Mouse (Mus musculus) forebrain, embryonic 11.5 days (tissue): ENCODE data around the gene Gtpbp3. TPM values are rescaled to one million over a fixed set of nuclear protein-coding genes. Genes with fewer than 3 reads are reported as not detected.
A peak's percentile ranks its signal among the peaks of the same experiment; 100 is the strongest.
"Not testable (repeated sequence)": the region's sequence is repeated elsewhere in the genome, so short reads cannot be mapped to it uniquely, and the experiment has no call there.

Experiments used
- ATAC-seq: fragments of 200-750 bp; cut with Nextera tagmentation; replicated peaks from 2 replicates; pipeline ENCODE4 v1.8.0; 2017; ENCODE audit warnings: moderate TSS enrichment; ENCODE audit not compliant: low FRiP score
- DNase-seq: peaks from one replicate; pipeline ENCODE4 v3.0.0-alpha.2; 2017; ENCODE audit warnings: low spot score
- H3K27ac ChIP-seq: fragments of 300-500 bp; sonication (generic); 2 replicates; pipeline ENCODE4 v1.5.1; 2014; ENCODE audit warnings: low read depth, low read length
- H3K27me3 ChIP-seq: fragments of 300-500 bp; sonication (generic); 2 replicates; pipeline ENCODE4 v1.6.1; 2014; ENCODE audit warnings: mild to moderate bottlenecking, low read length, mixed read lengths; ENCODE audit not compliant: control insufficient read depth, insufficient read depth
- H3K36me3 ChIP-seq: fragments of 300-500 bp; sonication (generic); 2 replicates; pipeline ENCODE4 v1.6.1; 2014; ENCODE audit warnings: mild to moderate bottlenecking, low read length, moderate library complexity, mixed read lengths; ENCODE audit not compliant: control insufficient read depth, insufficient read depth
- H3K4me1 ChIP-seq: fragments of 300-500 bp; sonication (generic); replicated peaks from 2 replicates; pipeline ENCODE4 v1.6.1; 2014; ENCODE audit warnings: low read length, mixed read lengths; ENCODE audit not compliant: control insufficient read depth, insufficient read depth
- H3K4me2 ChIP-seq: fragments of 300-500 bp; sonication (generic); 2 replicates; pipeline ENCODE4 v1.6.1; 2014; ENCODE audit warnings: low read depth, mild to moderate bottlenecking, low read length, moderate library complexity, mixed read lengths; ENCODE audit not compliant: severe bottlenecking
- H3K4me3 ChIP-seq: fragments of 300-500 bp; sonication (generic); 2 replicates; pipeline ENCODE4 v1.5.1; 2014; ENCODE audit warnings: low read depth, low read length
- H3K9ac ChIP-seq: fragments of 300-500 bp; sonication (generic); 2 replicates; pipeline ENCODE4 v1.6.1; 2014; ENCODE audit warnings: low read length
- H3K9me3 ChIP-seq: fragments of 300-500 bp; sonication (generic); 2 replicates; pipeline ENCODE4 v1.6.1; 2016; ENCODE audit warnings: low read length, mixed read lengths; ENCODE audit not compliant: control insufficient read depth
- WGBS: fragments of 180-500 bp; shearing (Covaris S2); extraction: QIAGEN DNeasy Blood & Tissue Kit; methylation state at CpG from one replicate; pipeline ENCODE4 v1.1.7; 2014; 5-methylcytosine and 5-hydroxymethylcytosine counted together
- polyA plus RNA-seq: library from polyadenylated mRNA; unstranded; fragments of >200 nt; fragmentation: Nextera tagmentation; extraction: Ambion mirVana; gene quantifications from 2 replicates; pipeline ENCODE4 v1.2.1, GENCODE M21; 2014

The Gtpbp3 gene
- polyA plus RNA-seq, 1 experiment from 2014 or later = 10.8 TPM

DNA sequence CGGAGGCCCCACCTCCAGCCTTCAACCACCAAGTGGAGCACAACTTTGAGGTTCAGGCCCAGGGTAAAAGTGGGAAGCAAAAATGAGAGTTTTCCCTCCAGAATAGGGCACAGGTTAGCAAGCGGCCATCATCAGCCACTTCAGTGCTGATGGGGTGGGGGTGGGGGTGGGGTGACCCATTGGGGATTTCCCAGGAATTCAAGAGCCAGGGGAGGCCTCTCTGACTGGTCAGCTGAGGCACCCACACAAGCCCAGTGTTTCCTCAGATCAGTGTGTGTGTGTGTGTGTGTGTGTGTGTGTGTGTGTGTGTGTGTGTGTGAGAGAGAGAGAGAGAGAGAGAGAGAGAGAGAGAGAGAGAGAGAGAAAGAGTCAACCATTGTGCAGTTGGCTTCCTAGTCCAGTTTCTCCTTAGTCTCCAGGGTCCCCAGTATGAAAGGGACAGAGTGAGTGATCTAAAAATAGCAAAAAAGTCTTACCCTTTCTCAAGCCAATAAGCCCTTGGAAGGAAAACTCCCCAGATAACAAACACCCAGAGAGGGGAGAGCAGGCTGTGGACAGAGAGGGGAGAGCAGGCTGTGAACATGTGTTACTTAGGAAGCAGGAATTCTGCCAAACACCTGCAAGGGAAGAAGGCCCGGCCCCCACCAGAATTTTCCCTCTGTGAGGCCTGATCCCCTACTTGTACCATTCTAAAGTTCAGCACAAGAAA lies 39.4 kb downstream of the Gtpbp3 start:
- Histone ChIP-seq H3K4me1 (no peaks in the 10 kb centered on the region; the same call in 1 of the 2 replicates), H3K4me3 (no peak overlapping the region), H3K27me3 (peaks cover 24% of the 10 kb centered on the region), H3K4me2 (no peak overlapping the region), H3K27ac (no peak overlapping the region), H3K9ac (no peak overlapping the region), H3K9me3 (no peaks in the 10 kb centered on the region), H3K36me3 (no peaks in the 10 kb centered on the region)
- DNase-seq (no peak), ATAC-seq (no peak)
- WGBS = 61% methylated on average over 3 of the region's 3 CpGs

DNA sequence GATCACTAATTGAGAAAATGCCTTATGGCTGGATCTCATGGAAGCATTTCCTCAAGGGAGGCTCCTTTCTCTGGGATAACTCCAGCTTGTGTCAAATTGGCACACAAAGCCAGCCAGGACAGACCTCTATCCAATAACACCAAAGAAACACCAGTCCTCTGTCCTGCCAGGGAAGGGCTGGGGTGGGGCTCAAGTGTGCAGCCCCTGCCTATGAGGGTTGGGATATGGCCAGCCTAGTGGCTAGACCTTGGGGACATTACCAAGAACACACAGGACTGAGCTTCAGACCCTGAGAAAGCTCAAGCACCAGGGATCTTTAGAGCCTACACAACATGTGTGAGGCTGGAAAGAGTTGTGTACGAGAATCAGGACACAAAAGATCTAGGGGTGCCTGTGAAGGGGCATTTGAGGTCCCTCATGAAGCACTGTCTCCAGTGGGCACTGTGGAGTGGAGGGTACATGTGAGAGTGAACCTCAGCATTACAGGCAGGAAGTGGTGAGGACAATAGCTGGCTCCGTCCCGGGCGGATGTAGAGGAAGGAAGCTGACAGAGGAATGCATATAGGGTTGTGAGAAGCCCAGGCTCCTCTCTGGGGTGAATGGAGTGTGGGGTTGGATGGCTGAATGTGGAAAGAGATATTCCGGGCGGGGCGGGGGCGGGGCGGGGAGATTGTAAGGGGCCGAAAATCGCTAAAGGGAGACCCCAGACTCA lies 40.6 kb downstream of the Gtpbp3 start:
- WGBS = 87% methylated on average over 11 of the region's 11 CpGs
- peaks cover 22% of the 10 kb centered on the region for H3K27me3 ChIP-seq
- no peaks in the 10 kb centered on the region for H3K9me3 ChIP-seq
- ATAC-seq = no peak
- no peak for DNase-seq
- no peak overlapping the region for H3K9ac ChIP-seq
- no peak overlapping the region for H3K4me2 ChIP-seq
- H3K36me3 ChIP-seq = no peaks in the 10 kb centered on the region
- H3K27ac ChIP-seq = no peak overlapping the region
- no peaks in the 10 kb centered on the region; the same call in 1 of the 2 replicates for H3K4me1 ChIP-seq
- no peak overlapping the region for H3K4me3 ChIP-seq

DNA sequence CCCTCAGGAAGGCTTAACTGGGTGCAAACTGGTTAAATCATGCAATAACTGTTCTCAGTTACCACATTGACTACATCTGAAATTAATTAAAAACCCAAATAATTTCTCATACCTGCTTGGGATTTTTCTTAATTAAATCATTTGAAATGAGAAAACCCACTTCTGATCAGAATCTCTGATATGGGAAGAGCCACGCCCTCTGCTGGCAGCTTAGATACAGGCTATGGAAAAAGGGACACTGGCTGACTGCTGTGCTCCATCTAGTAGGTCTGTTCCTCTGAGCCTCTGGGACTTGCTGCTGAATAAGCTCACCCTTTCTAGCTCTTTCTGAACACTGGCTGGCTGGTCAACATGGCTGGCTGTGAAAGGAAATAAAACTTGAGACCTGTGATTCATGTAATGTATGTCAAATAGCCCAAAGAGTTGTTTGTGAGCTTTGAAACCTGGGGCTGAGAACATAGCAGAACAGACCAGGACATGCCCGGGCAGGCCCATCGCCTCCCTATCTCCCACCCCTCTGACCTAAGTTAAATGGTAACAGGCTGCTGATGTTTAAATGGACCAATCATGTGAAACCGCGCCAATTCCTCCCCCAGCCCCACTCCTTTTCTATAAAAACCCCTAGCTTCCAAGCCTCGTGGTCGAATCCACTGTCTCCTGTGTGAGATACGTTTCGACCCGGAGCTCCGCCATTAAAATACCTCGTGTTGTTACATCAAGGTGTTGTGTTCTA lies 43.0 kb downstream of the Gtpbp3 start:
- not testable (repeated sequence) for H3K27ac ChIP-seq, ATAC-seq, H3K36me3 ChIP-seq, H3K27me3 ChIP-seq, H3K9me3 ChIP-seq, H3K9ac ChIP-seq, H3K4me2 ChIP-seq, H3K4me3 ChIP-seq, H3K4me1 ChIP-seq, DNase-seq
- 73% methylated on average over 5 of the region's 12 CpGs for WGBS

DNA sequence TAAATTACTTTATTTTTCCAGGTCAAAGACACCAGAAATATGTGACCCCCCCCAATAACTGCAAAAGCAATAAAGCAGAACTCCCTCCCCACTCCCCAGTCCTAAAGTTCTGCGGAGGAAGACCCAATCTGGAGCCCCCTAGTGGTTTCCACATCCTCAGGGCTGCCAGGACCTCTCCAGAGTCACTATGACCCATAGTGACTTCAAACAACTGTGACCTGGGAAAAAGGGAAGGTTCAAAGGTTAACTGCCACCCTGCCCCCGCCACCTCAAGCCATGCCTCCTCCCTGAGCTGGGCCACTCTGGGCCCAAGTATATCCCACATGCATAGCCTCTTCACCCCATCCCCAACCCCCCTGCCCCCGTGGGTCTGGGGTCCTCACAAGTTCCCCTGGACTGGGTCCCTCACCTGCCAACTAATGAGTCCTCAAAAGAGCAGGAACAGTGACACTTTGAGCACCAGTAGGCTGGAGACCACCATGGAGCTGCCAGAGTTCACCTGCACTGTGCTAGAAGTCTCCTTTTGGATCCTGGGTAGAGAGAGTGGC lies 46.4 kb downstream of the Gtpbp3 start:
- WGBS = 44% methylated on average over 3 of the region's 3 CpGs

GRCm38 (mm10) chr8:71535663-71536062 lies 47.8 kb downstream of the Gtpbp3 start:
- no peak for DNase-seq
- Histone ChIP-seq H3K4me1 (no peaks in the 10 kb centered on the region), H3K9me3 (no peaks in the 10 kb centered on the region), H3K27me3 (peaks cover 3% of the 10 kb centered on the region; the same call in 1 of the 2 replicates), H3K4me2 (no peak overlapping the region), H3K9ac (no peak overlapping the region), H3K4me3 (no peak overlapping the region), H3K36me3 (no peaks in the 10 kb centered on the region), H3K27ac (no peak overlapping the region)
- WGBS = 70% methylated on average over 5 of the region's 5 CpGs
- no peak for ATAC-seq

More for the DNA sequence above, 46.4 kb downstream of the Gtpbp3 start:
- Histone ChIP-seq H3K4me1 (no peaks in the 10 kb centered on the region), H3K9ac (no peak overlapping the region), H3K4me3 (no peak overlapping the region), H3K27ac (no peak overlapping the region), H3K36me3 (no peaks in the 10 kb centered on the region), H3K9me3 (no peaks in the 10 kb centered on the region), H3K4me2 (no peak overlapping the region), H3K27me3 (peaks cover 3% of the 10 kb centered on the region; the same call in 1 of the 2 replicates)
- no peak for ATAC-seq
- no peak for DNase-seq

- H3K9me3 ChIP-seq = no peaks in the 10 kb centered on the region
- H3K27ac ChIP-seq = no peak within 1 kb of the TSS
- H3K36me3 ChIP-seq = no peaks in the 10 kb centered on the region
- H3K4me1 ChIP-seq = no peaks in the 10 kb centered on the region
- WGBS = 3% methylated on average over 37 of the region's 37 CpGs
- peak within 1 kb of the TSS; percentile 44 for H3K4me2 ChIP-seq
- ATAC-seq = 0 out of 2 replicates have a peak, but pooled peaks have one; percentile 39
- peak; percentile 82 for DNase-seq
- H3K27me3 ChIP-seq = peaks cover 3% of the 10 kb centered on the region; the same call in 1 of the 2 replicates
- H3K9ac ChIP-seq = no peak within 1 kb of the TSS
- peak within 1 kb of the TSS; percentile 24 for H3K4me3 ChIP-seq
Measured at GRCm38 (mm10) chr8:71537028-71537867, 49.3 kb downstream of the Gtpbp3 start, which contains the start of gene Bst2. Gene Bst2 (minus strand): TSS chr8:71537456.

- peak within 1 kb of the TSS; percentile 80 for H3K4me3 ChIP-seq
- DNase-seq (peak; percentile 96), ATAC-seq (peak; percentile 95)
- H3K4me1 ChIP-seq = peaks cover 2% of the 10 kb centered on the region; the same call in 1 of the 2 replicates
- H3K27ac ChIP-seq = no peak within 1 kb of the TSS
- no peaks in the 10 kb centered on the region for H3K27me3 ChIP-seq
- WGBS = under 1% methylated on average over 53 of the region's 55 CpGs
- peaks cover 2% of the 10 kb centered on the region; the same call in 1 of the 2 replicates for H3K36me3 ChIP-seq
- H3K4me2 ChIP-seq = peak within 1 kb of the TSS; percentile 89
- H3K9ac ChIP-seq = peak within 1 kb of the TSS; percentile 77
- H3K9me3 ChIP-seq = no peaks in the 10 kb centered on the region
Measured at GRCm38 (mm10) chr8:71542632-71543343, 54.9 kb downstream of the Gtpbp3 start, which contains the start of gene Mvb12a. Gene Mvb12a (plus strand): TSS chr8:71542922.
